Mouse (Mus musculus) limb, embryonic 13.5 days (tissue): ENCODE data around the gene Serpinb6e. TPM values are rescaled to one million over a fixed set of nuclear protein-coding genes. Genes with fewer than 3 reads are reported as not detected.

Experiments used
- ATAC-seq: fragments of 200-750 bp; cut with Nextera tagmentation; 2 replicates; pipeline ENCODE4 v1.8.0; 2017; ENCODE audit warnings: low read depth, moderate number of reproducible peaks, moderate TSS enrichment; ENCODE audit not compliant: low FRiP score
- H3K27ac ChIP-seq: fragments of 300-500 bp; sonication (generic); 2 replicates; pipeline ENCODE4 v1.5.1; 2015; ENCODE audit warnings: inconsistent platforms, mild to moderate bottlenecking, moderate library complexity
- H3K27me3 ChIP-seq: fragments of 300-500 bp; sonication (generic); 2 replicates; pipeline ENCODE4 v1.6.1; 2015; ENCODE audit warnings: mild to moderate bottlenecking, inconsistent platforms
- H3K36me3 ChIP-seq: fragments of 300-500 bp; sonication (generic); 2 replicates; pipeline ENCODE4 v1.6.1; 2015; ENCODE audit warnings: inconsistent platforms, mild to moderate bottlenecking, moderate library complexity
- H3K4me1 ChIP-seq: fragments of 300-500 bp; sonication (generic); 2 replicates; pipeline ENCODE4 v1.6.1; 2015; ENCODE audit warnings: inconsistent platforms
- H3K4me2 ChIP-seq: fragments of 300-500 bp; sonication (generic); replicated peaks from 2 replicates; pipeline ENCODE4 v1.6.1; 2015; ENCODE audit warnings: inconsistent platforms, mild to moderate bottlenecking, moderate library complexity
- H3K4me3 ChIP-seq: fragments of 300-500 bp; sonication (generic); 2 replicates; pipeline ENCODE4 v1.5.1; 2015; ENCODE audit warnings: moderate library complexity, mild to moderate bottlenecking, inconsistent platforms
- H3K9ac ChIP-seq: fragments of 300-500 bp; sonication (generic); 2 replicates; pipeline ENCODE4 v1.6.1; 2015; ENCODE audit warnings: mild to moderate bottlenecking, inconsistent platforms
- H3K9me3 ChIP-seq: fragments of 300-500 bp; sonication (generic); 2 replicates; pipeline ENCODE4 v1.6.1; 2016; ENCODE audit warnings: inconsistent platforms
- WGBS: fragments of 180-500 bp; shearing (Covaris S2); methylation state at CpG from one replicate; pipeline ENCODE4 v1.1.7; 2015; 5-methylcytosine and 5-hydroxymethylcytosine counted together
- polyA plus RNA-seq: library from polyadenylated mRNA; unstranded; fragments of >200 nt; fragmentation: Nextera tagmentation; extraction: Ambion mirVana; gene quantifications from 2 replicates; pipeline ENCODE4 v1.2.1, GENCODE M21; 2015

The Serpinb6e gene
- not detected in 2 replicates for polyA plus RNA-seq

DNA sequence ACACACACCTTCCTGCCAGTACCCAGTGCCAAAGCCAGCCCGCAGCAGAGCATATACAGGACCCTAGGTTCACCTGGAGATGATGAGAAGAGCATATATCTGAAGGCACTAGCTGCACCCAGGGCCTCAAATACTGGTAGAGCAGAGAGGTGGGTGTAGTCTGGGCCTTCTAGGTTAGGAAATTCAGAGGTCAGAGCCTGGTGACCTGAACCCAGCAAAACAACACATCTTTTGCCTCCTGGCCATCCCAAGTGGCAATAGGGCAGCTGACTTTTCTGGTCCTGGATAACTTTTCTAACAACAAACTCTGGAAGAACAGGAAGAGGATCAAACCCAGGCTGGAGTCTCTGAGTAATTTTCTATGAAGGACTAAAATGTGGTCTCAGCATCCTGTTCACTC, at the start of gene Serpinb6e:
Gene Serpinb6e, minus strand, starts transcription at position 101 of the 400 bp plus-strand sequence.
- H3K4me1 ChIP-seq = no peaks in the 10 kb centered on the region
- H3K27ac ChIP-seq = no peak within 1 kb of the TSS
- H3K4me3 ChIP-seq = no peak within 1 kb of the TSS
- H3K9ac ChIP-seq = no peak within 1 kb of the TSS
- ATAC-seq = no peak
- no peaks in the 10 kb centered on the region for H3K9me3 ChIP-seq
- H3K36me3 ChIP-seq = no peaks in the 10 kb centered on the region
- 67% methylated on average over 1 of the region's 1 CpGs for WGBS
- no peaks in the 10 kb centered on the region for H3K27me3 ChIP-seq
- no peak within 1 kb of the TSS for H3K4me2 ChIP-seq

DNA sequence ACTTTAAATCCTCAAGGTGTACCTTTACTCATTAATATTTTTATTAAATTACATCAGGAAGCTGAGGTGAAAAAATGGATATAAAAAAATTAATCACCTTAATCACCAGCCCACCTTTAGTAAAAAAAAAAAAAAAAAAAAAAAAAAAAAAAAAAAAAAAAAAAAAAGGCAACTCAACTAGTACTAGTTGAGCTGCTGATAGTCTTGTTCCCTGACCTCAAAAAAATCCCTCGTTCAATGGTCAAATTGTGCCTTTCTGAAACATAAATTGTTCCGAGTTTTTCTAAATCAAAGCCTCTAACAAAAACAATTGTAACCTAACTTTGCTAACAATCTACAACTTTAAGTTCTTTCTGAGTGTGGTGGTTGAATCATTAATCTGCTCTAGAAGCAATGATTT, 12.5 kb downstream of the Serpinb6e start:
- H3K4me2 ChIP-seq = no peak overlapping the region
- H3K27me3 ChIP-seq = no peaks in the 10 kb centered on the region
- H3K9me3 ChIP-seq = 0 out of 2 replicates have a peak, but pooled peaks cover 6% of the 10 kb centered on the region
- no peak overlapping the region for H3K27ac ChIP-seq
- no peak overlapping the region for H3K9ac ChIP-seq
- WGBS = 78% methylated on average over 2 of the region's 2 CpGs
- H3K36me3 ChIP-seq = no peaks in the 10 kb centered on the region
- H3K4me3 ChIP-seq = no peak overlapping the region
- no peak for ATAC-seq
- no peaks in the 10 kb centered on the region for H3K4me1 ChIP-seq

DNA sequence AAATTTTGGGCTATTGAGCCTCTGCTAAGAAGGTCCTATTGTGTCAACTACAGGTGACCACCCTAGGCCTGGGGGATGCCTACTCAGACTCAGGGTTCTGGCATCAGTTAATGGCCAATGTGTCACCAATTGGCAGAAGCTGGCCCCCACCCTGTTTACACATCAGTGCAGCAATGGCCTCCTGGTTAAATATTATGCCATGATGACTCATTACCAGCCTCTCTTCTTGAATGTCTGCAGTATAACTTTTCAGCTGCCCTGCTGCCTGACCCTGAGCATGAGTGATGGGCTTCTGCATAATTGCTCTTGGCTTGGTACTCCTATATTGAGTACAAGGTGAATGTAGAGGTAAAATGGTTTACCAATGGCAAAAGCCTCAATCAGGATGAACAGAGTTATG, 19.8 kb downstream of the Serpinb6e start:
- ATAC-seq = no peak
- Histone ChIP-seq H3K4me3 (no peak overlapping the region), H3K27ac (no peak overlapping the region), H3K4me2 (no peak overlapping the region), H3K27me3 (no peaks in the 10 kb centered on the region), H3K4me1 (no peaks in the 10 kb centered on the region), H3K36me3 (no peaks in the 10 kb centered on the region), H3K9me3 (0 out of 2 replicates have a peak, but pooled peaks cover 6% of the 10 kb centered on the region), H3K9ac (no peak overlapping the region)

DNA sequence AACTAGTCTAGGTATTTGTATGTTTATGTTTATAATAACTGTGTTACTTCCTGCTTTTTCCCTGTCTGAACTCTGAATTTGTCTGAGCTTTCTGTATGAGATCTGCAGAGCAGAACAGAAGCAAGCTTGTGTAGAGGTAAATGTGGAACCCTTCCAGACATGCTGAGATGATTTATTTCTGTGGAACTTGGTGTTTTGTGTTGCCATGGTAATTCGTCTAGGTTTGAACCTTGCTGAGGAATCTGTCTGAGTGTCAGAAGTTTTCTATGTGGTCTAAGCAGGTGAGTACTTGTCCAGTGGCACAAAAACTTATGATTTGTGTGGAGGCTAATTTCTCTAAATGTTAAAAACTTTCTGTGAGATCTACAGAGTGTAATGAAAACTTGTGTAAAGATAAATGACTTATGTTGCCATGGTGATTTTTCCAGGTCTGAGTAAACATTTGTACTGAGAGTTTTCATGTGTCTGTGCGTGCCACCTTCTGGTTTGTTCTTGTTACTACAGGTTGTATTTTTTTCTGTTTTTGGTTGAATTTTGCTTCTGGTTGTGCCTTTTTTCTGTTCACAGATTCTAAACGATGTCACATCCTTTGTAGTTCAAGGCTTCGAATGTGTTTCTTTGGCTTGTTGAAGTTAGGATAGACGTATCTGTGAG, 21.6 kb downstream of the Serpinb6e start:
- no peak for ATAC-seq
- WGBS = 78% methylated on average over 5 of the region's 5 CpGs
- H3K36me3 ChIP-seq = no peaks in the 10 kb centered on the region
- H3K4me3 ChIP-seq = no peak overlapping the region
- no peaks in the 10 kb centered on the region for H3K27me3 ChIP-seq
- no peaks in the 10 kb centered on the region for H3K4me1 ChIP-seq
- no peak overlapping the region for H3K27ac ChIP-seq
- no peak overlapping the region for H3K9ac ChIP-seq
- H3K9me3 ChIP-seq = 0 out of 2 replicates have a peak, but pooled peaks cover 6% of the 10 kb centered on the region
- H3K4me2 ChIP-seq = no peak overlapping the region

Other genes with a start within 250 kb of the Serpinb6e start
- gene Serpinb6d, start 182.0 kb downstream of the Serpinb6e start, polyA plus RNA-seq = not detected in 2 replicates
- 0.18 and 0.23 TPM in 2 replicates for gene Serpinb6c, start 62.3 kb upstream of the Serpinb6e start, polyA plus RNA-seq
- 13.8 and 16.6 TPM in 2 replicates for gene Nqo2, start 121.3 kb upstream of the Serpinb6e start, polyA plus RNA-seq
- 14.0 and 15.8 TPM in 2 replicates for gene Ripk1, start 159.0 kb upstream of the Serpinb6e start, polyA plus RNA-seq
- 65.9 and 70.3 TPM in 2 replicates for gene Serpinb6a, start 159.4 kb upstream of the Serpinb6e start, polyA plus RNA-seq
- gene Bphl, start 194.2 kb upstream of the Serpinb6e start, polyA plus RNA-seq = 42.3 and 46.5 TPM in 2 replicates
- gene Tubb2a, start 234.6 kb upstream of the Serpinb6e start, polyA plus RNA-seq = 150 and 152 TPM in 2 replicates